Mouse (Mus musculus): Measurements from ENCODE around the gene Bcl7c. TPM values are rescaled to one million over a fixed set of nuclear protein-coding genes. Genes with fewer than 3 reads are reported as not detected.

The Bcl7c gene
- polyA plus RNA-seq (2012; rRNA removed) = 60.0 and 95.8 TPM in 2 replicates

DNA sequence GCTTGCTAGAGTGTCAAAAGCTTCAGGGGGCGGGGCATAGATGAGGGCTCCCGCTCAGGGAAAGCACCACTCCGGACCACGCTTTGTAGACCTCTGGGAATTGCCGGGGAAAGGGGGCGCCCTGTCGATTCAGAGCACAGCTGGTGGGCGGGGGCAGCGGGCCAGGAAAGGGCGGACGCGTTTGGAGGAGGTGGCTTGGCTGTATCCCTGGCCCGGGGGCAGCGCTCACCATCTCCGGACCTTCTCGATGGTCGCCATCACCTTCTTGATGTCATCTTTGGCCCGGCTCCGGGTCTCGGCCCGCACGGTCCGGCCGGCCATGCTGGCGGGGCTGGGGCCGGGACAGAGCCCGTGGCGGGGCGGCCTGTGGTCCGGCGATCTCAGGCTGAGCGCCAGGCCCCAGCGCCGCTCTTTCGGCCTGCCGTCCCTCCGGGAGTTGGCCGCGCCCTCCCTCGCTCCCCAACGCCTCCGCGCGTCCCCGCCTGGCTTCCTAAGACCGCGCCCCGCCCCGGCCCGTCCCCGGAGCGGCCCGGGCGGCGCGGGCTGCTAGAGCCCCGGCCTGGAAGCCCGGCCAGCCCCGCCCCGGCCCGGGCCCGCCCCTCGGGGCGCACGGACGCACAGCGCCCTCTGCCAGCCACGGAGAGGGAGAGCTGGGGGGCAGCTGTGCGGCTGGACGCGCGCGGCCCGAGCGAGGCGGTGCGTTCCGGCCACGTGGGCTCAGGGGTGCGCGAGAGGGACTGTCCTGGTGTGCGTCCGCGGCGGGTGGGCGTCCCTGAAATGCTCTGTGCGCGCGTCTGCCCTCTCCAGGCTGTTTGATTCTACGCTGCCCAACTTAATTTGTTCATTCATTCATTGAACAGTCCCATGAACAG is at the start of gene Bcl7c:
Gene Bcl7c (minus strand): TSS at position 727 of the 872 bp plus-strand sequence.

DNA sequence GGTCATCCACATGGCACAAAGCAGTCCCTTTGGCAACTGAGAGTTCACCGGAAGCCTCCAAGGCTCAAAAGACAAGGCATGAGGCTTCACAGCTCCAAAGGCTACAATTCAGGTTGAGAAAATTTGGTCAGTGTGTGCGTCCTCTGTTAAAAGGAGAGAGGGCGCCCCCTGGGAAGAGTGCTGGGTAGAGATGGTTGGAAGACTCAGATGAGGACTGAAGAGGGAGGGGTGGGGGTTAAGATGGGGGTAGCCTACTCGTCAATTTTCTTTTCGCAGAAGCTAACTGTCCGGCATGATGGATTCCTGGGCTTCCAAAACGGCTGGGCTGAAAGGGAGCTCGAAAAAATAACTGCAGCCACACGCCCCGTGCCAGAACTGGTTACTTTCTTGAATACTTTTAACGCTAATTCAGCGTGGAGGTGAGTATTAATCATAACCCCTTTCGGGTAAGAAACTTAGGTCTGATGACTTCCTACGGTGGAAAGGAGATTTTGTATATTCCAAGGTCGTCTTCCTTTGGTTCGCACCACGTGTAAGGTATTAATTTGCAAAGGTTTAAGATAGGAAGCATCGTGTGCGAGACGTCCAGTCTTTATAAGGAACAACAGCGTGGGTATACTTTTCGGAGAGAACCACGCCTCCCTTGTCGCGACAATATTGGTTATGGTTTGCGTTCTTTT is 35.8 kb upstream of the Bcl7c start, which contains the start of gene Fbxl19:
Gene Fbxl19 (plus strand): TSS at position 178 of the 680 bp plus-strand sequence.

DNA sequence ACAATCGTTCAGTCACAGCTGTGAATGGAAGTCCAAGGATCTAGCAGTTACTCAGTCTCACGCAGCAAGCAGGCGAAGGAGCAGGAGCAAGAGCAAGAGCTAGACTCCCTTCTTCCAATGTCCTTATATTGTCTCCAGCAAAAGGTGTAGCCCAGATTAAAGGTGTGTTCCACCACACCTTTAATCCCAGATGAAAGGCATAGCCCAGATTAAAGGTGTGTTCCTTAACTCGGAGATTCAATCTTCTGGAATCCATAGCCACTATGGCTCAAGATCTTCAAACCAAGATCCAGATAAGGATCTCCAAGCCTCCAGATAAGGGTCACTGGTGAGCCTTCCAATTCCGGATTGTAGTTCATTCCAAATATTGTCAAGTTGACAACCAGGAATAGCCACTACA is 23.3 kb upstream of the Bcl7c start, which contains the start of gene Ctf2:
Gene Ctf2 (minus strand): TSS at position 101 of the 400 bp plus-strand sequence.

DNA sequence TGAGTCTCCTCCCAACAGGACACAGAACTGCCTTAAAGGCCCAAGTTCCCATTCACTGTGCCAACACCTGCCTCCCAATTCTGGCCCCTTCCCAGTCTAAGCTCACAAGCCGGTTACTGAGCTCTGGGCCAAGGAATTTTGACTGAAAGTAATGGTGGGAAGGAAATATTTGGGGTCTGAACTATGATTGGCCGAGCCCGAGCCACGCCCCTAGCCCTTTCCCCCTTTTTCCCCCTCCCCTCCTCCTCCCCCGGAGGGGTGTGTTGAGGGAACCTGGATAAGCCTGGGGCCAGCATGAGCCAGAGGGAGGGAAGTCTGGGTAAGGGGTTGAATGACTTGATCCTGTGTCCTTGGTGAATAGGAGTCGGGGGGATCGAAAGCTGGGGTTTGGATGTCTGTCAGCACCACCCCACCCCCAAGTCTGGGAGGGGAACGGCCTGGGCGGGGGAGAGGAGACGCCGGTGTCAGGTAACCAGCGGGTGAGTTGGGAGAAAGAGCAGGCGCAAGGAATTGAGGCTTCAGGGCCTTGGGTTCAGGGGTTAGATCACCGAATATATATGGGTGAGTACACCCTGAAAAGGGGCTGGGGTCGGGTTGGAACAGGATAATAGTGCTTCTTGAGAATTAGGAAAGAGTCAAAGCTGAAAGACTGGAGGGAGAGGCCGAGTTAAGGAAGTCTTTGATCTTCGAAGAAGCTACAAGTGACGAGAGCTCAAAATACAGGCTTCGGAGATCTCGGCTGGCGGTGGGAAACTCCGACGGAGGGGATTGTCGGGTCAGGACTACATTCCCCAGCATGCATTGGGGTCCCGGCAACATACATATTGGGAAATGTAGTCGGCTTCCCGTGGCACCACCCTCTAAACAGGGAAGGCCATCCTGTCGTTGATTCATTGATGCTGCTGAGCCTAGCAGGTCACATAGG is 4.0 kb upstream of the Bcl7c start, which contains the start of gene Ctf1:
Gene Ctf1 (plus strand): TSS at position 276 of the 925 bp plus-strand sequence.

DNA sequence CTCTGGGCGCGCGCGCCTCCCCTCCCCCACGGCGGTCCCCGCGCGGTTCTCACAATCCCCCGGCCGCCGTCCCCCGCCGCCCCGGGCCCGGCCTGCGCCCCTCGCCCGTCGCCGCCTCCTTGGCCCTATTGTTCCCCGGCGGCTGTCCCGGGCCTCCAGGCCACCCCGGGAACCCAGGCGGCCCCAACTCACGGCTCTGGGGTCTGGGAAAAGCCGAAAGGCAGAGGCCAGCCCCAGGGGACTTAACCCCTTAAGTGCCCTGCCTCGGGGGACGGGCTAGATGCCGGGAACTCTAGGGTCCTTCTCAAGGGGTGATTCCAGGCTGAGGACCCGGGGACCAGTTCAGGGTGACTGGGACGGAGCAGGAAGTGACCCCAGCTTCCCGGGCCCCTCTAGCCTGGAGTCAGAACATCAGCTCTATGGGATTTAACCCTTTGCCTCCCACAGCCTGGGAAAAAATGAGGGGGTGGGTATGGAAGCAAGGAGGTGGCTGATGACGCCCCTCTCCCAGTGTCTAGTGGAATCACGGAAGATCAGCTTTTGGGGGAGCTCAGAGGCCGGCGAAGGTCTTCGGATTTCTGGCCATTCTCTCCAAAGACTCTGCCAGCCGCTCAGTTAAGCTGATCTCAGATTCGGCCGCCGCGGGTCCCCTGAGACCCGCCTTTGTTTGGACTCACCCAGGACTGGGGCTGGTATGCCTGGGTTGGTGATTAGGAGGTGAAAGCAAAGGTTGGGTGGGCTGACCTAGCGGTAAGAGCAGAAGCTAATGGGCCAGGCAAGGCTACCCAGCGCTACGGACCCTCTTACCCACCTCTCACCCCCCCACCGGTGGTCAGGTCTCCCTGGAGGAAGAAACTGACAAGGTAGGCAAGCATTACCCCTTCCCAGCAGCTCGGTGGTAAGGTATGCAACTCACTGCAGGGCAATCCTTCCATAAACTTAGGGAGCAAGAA is 93.6 kb downstream of the Bcl7c start, which contains the start of gene Zfp629:
Gene Zfp629 (minus strand): TSS at position 907 of the 953 bp plus-strand sequence.

Other genes starting within 250 kb of the Bcl7c start
- 68.6 and 71.9 TPM in 2 replicates for gene Prr14, start 249.3 kb downstream of the Bcl7c start, polyA plus RNA-seq (2012; rRNA removed)
- gene Fbrs, start 229.7 kb downstream of the Bcl7c start, polyA plus RNA-seq (2012; rRNA removed) = 31.3 and 33.7 TPM in 2 replicates
- gene Srcap, start 196.9 kb downstream of the Bcl7c start, polyA plus RNA-seq (2012; rRNA removed) = 27.1 and 30.8 TPM in 2 replicates
- gene Gm42715, start 189.3 kb downstream of the Bcl7c start, polyA plus RNA-seq (2012; rRNA removed) = 28.0 and 80.1 TPM in 2 replicates
- gene Tmem265, start 147.5 kb downstream of the Bcl7c start, polyA plus RNA-seq (2012; rRNA removed) = 0.14 TPM in 1 of 2 replicates, not detected in the other
- 79.1 and 101 TPM in 2 replicates for gene Phkg2, start 135.6 kb downstream of the Bcl7c start, polyA plus RNA-seq (2012; rRNA removed)
- gene Ccdc189, start 120.3 kb downstream of the Bcl7c start, polyA plus RNA-seq (2012; rRNA removed) = 13.9 and 14.3 TPM in 2 replicates
- 53.8 and 65.4 TPM in 2 replicates for gene Rnf40, start 120.2 kb downstream of the Bcl7c start, polyA plus RNA-seq (2012; rRNA removed)
- 37.7 and 70.8 TPM in 2 replicates for gene Zfp629, start 93.1 kb downstream of the Bcl7c start, polyA plus RNA-seq (2012; rRNA removed)
- gene Ctf1, start 3.8 kb upstream of the Bcl7c start, polyA plus RNA-seq (2012; rRNA removed) = 11.5 and 13.9 TPM in 2 replicates
- gene Ctf2, start 23.2 kb upstream of the Bcl7c start, polyA plus RNA-seq (2012; rRNA removed) = not detected in 2 replicates
- gene Fbxl19, start 35.6 kb upstream of the Bcl7c start, polyA plus RNA-seq (2012; rRNA removed) = 84.5 and 155 TPM in 2 replicates
- 6.3 and 10.3 TPM in 2 replicates for gene Orai3, start 60.9 kb upstream of the Bcl7c start, polyA plus RNA-seq (2012; rRNA removed)
- gene Setd1a, start 67.7 kb upstream of the Bcl7c start, polyA plus RNA-seq (2012; rRNA removed) = 26.7 and 29.9 TPM in 2 replicates
- 0.63 and 11.8 TPM in 2 replicates for gene Gm49388, start 76.7 kb upstream of the Bcl7c start, polyA plus RNA-seq (2012; rRNA removed)
- 8.7 and 16.1 TPM in 2 replicates for gene Hsd3b7, start 91.7 kb upstream of the Bcl7c start, polyA plus RNA-seq (2012; rRNA removed)
- gene Stx4a, start 115.4 kb upstream of the Bcl7c start, polyA plus RNA-seq (2012; rRNA removed) = 69.6 and 99.1 TPM in 2 replicates
- gene Stx1b, start 115.6 kb upstream of the Bcl7c start, polyA plus RNA-seq (2012; rRNA removed) = 36.0 and 46.5 TPM in 2 replicates
- 26.7 and 27.5 TPM in 2 replicates for gene Zfp646, start 167.3 kb upstream of the Bcl7c start, polyA plus RNA-seq (2012; rRNA removed)
- gene Zfp668, start 167.9 kb upstream of the Bcl7c start, polyA plus RNA-seq (2012; rRNA removed) = 16.2 and 20.9 TPM in 2 replicates
- gene Prss53, start 182.0 kb upstream of the Bcl7c start, polyA plus RNA-seq (2012; rRNA removed) = 1.2 and 1.6 TPM in 2 replicates
- gene Gm21974, start 186.5 kb upstream of the Bcl7c start, polyA plus RNA-seq (2012; rRNA removed) = not detected in 2 replicates
- 36.5 and 56.2 TPM in 2 replicates for gene Vkorc1, start 186.7 kb upstream of the Bcl7c start, polyA plus RNA-seq (2012; rRNA removed)
- gene Bckdk, start 195.1 kb upstream of the Bcl7c start, polyA plus RNA-seq (2012; rRNA removed) = 37.4 and 59.5 TPM in 2 replicates
- 45.6 and 52.9 TPM in 2 replicates for gene Kat8, start 203.6 kb upstream of the Bcl7c start, polyA plus RNA-seq (2012; rRNA removed)
- 1.0 and 3.1 TPM in 2 replicates for gene Prss8, start 221.2 kb upstream of the Bcl7c start, polyA plus RNA-seq (2012; rRNA removed)
- gene Prss36, start 237.8 kb upstream of the Bcl7c start, polyA plus RNA-seq (2012; rRNA removed) = 8.6 and 8.8 TPM in 2 replicates